Mouse (Mus musculus): ENCODE results near the gene Dgcr2. TPM values are rescaled to one million over a fixed set of nuclear protein-coding genes. Genes with fewer than 3 reads are reported as not detected.

Dgcr2 gene
- polyA plus RNA-seq, 1 experiment from 2014 or later = 75.3 TPM

- H3K4me2 ChIP-seq (ENCODE audit: low read length) = peak overlapping the region; percentile 77
- H3K27me3 ChIP-seq (replicated peaks; ENCODE audit: control insufficient read depth, insufficient read depth, low read length) = peaks cover 77% of the 10 kb centered on the region
- H3K4me1 ChIP-seq (ENCODE audit: control insufficient read depth, insufficient read depth, low read length) = peaks cover 16% of the 10 kb centered on the region
- 0 out of 2 replicates have a peak, but pooled peaks cover 3% of the 10 kb centered on the region for H3K36me3 ChIP-seq (ENCODE audit: control insufficient read depth, insufficient read depth, low read length)
- no peak overlapping the region for H3K27ac ChIP-seq (ENCODE audit: low read depth, low read length)
- ATAC-seq (no peak), DNase-seq (ENCODE audit: low spot score) (peak; percentile 28)
- WGBS = 3% methylated on average over 29 of the region's 29 CpGs
- H3K4me3 ChIP-seq (ENCODE audit: low read depth, low read length) = peak overlapping the region; percentile 45
- H3K9me3 ChIP-seq (replicated peaks; ENCODE audit: control insufficient read depth, low read length) = no peaks in the 10 kb centered on the region
- peak overlapping the region; percentile 65 for H3K9ac ChIP-seq (ENCODE audit: low read length)
These were observed 100.5 kb downstream of the Dgcr2 start for GRCm38 (mm10) chr16:17797812-17798311.

GRCm38 (mm10) chr16:17796971-17797811 is 101.2 kb downstream of the Dgcr2 start, which contains the start of gene Scarf2:
Scarf2 (plus strand) TSS chr16:17797282.
- peak within 1 kb of the TSS; percentile 65 for H3K9ac ChIP-seq (ENCODE audit: low read length)
- peak; percentile 23 for DNase-seq (ENCODE audit: low spot score)
- H3K27ac ChIP-seq (ENCODE audit: low read depth, low read length) = no peak within 1 kb of the TSS

DNA sequence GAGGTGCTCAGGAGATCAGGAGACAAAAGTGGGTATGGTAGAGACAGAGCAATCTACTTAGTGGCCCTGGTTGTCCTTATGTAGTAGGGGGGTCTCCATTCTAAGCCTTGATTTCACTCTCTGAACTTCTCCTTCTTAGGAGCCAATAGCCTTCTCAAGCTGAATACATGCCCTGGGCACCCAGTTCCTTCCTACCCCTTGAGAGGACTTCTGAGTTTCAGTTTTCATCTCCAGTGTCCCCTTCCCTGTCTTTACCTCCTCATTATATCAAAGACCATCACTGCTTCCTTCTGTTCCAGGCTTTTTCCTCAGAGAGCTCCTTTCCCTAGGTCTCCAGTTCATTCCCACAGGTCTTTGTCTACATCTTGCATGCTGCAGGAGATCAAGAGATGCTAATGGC is 101.8 kb downstream of the Dgcr2 start:
- peaks cover 10% of the 10 kb centered on the region for H3K4me1 ChIP-seq (ENCODE audit: control insufficient read depth, insufficient read depth, low read length)
- H3K27me3 ChIP-seq (replicated peaks; ENCODE audit: control insufficient read depth, insufficient read depth, low read length) = peaks cover 64% of the 10 kb centered on the region
- H3K27ac ChIP-seq (ENCODE audit: low read depth, low read length) = no peak overlapping the region
- peak overlapping the region; percentile 77 for H3K4me2 ChIP-seq (ENCODE audit: low read length)
- no peaks in the 10 kb centered on the region for H3K9me3 ChIP-seq (replicated peaks; ENCODE audit: control insufficient read depth, low read length)
- peak overlapping the region; percentile 45 for H3K4me3 ChIP-seq (ENCODE audit: low read depth, low read length)
- DNase-seq (ENCODE audit: low spot score) = no peak
- H3K9ac ChIP-seq (ENCODE audit: low read length) = peak overlapping the region; percentile 65
- ATAC-seq = no peak
- H3K36me3 ChIP-seq (ENCODE audit: control insufficient read depth, insufficient read depth, low read length) = peaks cover 11% of the 10 kb centered on the region; the same call in 1 of the 2 replicates

More at GRCm38 (mm10) chr16:17796971-17797811, 101.2 kb downstream of the Dgcr2 start, which contains the start of gene Scarf2:
- Histone ChIP-seq H3K4me2 (ENCODE audit: low read length) (peak within 1 kb of the TSS; percentile 77), H3K36me3 (ENCODE audit: control insufficient read depth, insufficient read depth, low read length) (peaks cover 9% of the 10 kb centered on the region; the same call in 1 of the 2 replicates), H3K4me1 (ENCODE audit: control insufficient read depth, insufficient read depth, low read length) (peaks cover 10% of the 10 kb centered on the region), H3K9me3 (replicated peaks; ENCODE audit: control insufficient read depth, low read length) (no peaks in the 10 kb centered on the region), H3K4me3 (ENCODE audit: low read depth, low read length) (peak within 1 kb of the TSS; percentile 45), H3K27me3 (replicated peaks; ENCODE audit: control insufficient read depth, insufficient read depth, low read length) (peaks cover 71% of the 10 kb centered on the region)
- ATAC-seq = peak; percentile 37; the same call in 1 of the 2 replicates
- WGBS = 1% methylated on average over 72 of the region's 81 CpGs

DNA sequence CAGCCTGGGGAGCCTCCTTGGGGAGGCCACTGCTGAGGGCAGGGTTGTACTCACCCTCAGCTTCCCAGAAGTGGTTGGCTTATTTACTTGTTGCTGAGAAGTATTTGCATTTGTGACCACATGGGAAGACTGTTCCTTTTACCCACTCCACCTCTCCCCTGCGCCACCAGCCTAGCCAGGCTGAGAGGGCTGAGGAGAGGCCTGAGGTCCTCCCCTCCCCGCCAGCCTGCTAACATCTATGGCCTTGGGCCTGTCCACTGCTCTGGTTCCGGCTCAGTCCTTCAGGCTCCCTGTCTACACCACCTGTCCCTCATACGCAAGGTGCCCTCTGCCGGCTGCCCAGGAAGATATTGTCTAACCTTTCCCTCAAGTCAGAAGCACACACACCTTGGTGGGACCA is 102.7 kb downstream of the Dgcr2 start:
- Histone ChIP-seq H3K4me3 (ENCODE audit: low read depth, low read length) (no peak overlapping the region), H3K4me2 (ENCODE audit: low read length) (no peak overlapping the region), H3K4me1 (ENCODE audit: control insufficient read depth, insufficient read depth, low read length) (peaks cover 10% of the 10 kb centered on the region), H3K36me3 (ENCODE audit: control insufficient read depth, insufficient read depth, low read length) (peaks cover 20% of the 10 kb centered on the region), H3K9ac (ENCODE audit: low read length) (no peak overlapping the region), H3K27ac (ENCODE audit: low read depth, low read length) (no peak overlapping the region), H3K9me3 (replicated peaks; ENCODE audit: control insufficient read depth, low read length) (no peaks in the 10 kb centered on the region), H3K27me3 (replicated peaks; ENCODE audit: control insufficient read depth, insufficient read depth, low read length) (peaks cover 55% of the 10 kb centered on the region)
- DNase-seq (ENCODE audit: low spot score) = no peak
- ATAC-seq = no peak
- WGBS = 59% methylated on average over 5 of the region's 5 CpGs

DNA sequence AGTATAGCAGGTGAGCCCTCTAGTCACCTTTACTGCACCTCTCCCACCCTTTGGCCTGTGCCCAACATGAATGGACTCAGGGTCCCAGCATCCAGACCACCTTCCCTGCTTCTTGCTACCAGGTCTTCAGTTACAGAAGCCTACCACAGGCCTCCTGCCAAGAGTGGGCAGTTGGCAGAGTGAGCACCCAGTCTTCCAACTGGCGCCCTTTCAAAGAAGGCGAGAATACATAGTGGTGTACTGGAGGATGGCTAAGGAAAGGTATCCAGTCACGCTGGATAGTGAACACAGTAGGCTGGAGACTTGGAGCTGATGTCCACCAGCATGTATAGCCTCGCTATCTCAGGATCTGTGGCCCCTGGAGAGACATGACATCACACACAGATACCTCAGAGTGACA is 104.3 kb downstream of the Dgcr2 start:
- WGBS = 84% methylated on average over 4 of the region's 4 CpGs
- no peak for DNase-seq (ENCODE audit: low spot score)
- no peak for ATAC-seq
- Histone ChIP-seq H3K4me1 (ENCODE audit: control insufficient read depth, insufficient read depth, low read length) (peaks cover 10% of the 10 kb centered on the region), H3K9me3 (replicated peaks; ENCODE audit: control insufficient read depth, low read length) (no peaks in the 10 kb centered on the region), H3K36me3 (ENCODE audit: control insufficient read depth, insufficient read depth, low read length) (peaks cover 32% of the 10 kb centered on the region), H3K27ac (ENCODE audit: low read depth, low read length) (no peak overlapping the region), H3K27me3 (replicated peaks; ENCODE audit: control insufficient read depth, insufficient read depth, low read length) (peaks cover 41% of the 10 kb centered on the region), H3K9ac (ENCODE audit: low read length) (no peak overlapping the region), H3K4me3 (ENCODE audit: low read depth, low read length) (no peak overlapping the region), H3K4me2 (ENCODE audit: low read length) (no peak overlapping the region)

DNA sequence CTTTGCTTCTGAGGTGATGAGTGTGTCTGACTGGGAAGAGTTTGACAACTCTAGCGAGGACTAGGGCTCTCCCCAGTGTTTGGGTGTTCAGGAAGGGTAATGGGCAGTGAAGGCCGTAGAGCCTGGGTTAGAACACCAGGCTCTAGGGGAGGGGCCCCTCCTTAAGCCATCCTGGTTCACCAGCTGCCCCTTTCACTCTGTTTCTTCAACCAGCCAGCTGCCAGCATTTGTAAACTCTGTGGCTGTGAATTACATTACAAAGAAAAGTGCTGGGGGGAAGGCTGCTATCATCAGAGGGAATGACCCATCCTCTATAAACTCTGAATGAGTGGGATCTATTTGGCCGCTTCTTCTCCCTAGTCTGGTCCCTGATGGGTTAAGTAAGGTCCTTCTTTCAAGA is 105.6 kb downstream of the Dgcr2 start:
- no peak overlapping the region for H3K27ac ChIP-seq (ENCODE audit: low read depth, low read length)
- no peak overlapping the region for H3K4me2 ChIP-seq (ENCODE audit: low read length)
- no peak for ATAC-seq
- peaks cover 2% of the 10 kb centered on the region; the same call in 1 of the 2 replicates for H3K4me1 ChIP-seq (ENCODE audit: control insufficient read depth, insufficient read depth, low read length)
- no peak for DNase-seq (ENCODE audit: low spot score)
- H3K9me3 ChIP-seq (replicated peaks; ENCODE audit: control insufficient read depth, low read length) = no peaks in the 10 kb centered on the region
- H3K36me3 ChIP-seq (ENCODE audit: control insufficient read depth, insufficient read depth, low read length) = peaks cover 38% of the 10 kb centered on the region
- WGBS = 62% methylated on average over 3 of the region's 3 CpGs
- peaks cover 28% of the 10 kb centered on the region for H3K27me3 ChIP-seq (replicated peaks; ENCODE audit: control insufficient read depth, insufficient read depth, low read length)
- no peak overlapping the region for H3K9ac ChIP-seq (ENCODE audit: low read length)
- H3K4me3 ChIP-seq (ENCODE audit: low read depth, low read length) = no peak overlapping the region

Other genes with a start within 250 kb of the Dgcr2 start
- 23.4 and 31.8 TPM in 2 replicates for gene Med15, start 165.7 kb downstream of the Dgcr2 start, polyA plus RNA-seq (2014; fragmentation: Nextera tagmentation; extraction: Ambion mirVana)
- gene Klhl22, start 138.9 kb downstream of the Dgcr2 start, polyA plus RNA-seq (2014; fragmentation: Nextera tagmentation; extraction: Ambion mirVana) = 68.2 and 71.9 TPM in 2 replicates
- 0.89 and 1.1 TPM in 2 replicates for gene Scarf2, start 101.3 kb downstream of the Dgcr2 start, polyA plus RNA-seq (2014; fragmentation: Nextera tagmentation; extraction: Ambion mirVana)
- 1.0 and 1.5 TPM in 2 replicates for gene B830017H08Rik, start 65.4 kb downstream of the Dgcr2 start, polyA plus RNA-seq (2014; fragmentation: Nextera tagmentation; extraction: Ambion mirVana)
- 4.0 and 5.0 TPM in 2 replicates for gene Car15, start 60.2 kb downstream of the Dgcr2 start, polyA plus RNA-seq (2014; fragmentation: Nextera tagmentation; extraction: Ambion mirVana)
- 0.26 and 0.38 TPM in 2 replicates for gene Gm20518, start 6.9 kb downstream of the Dgcr2 start, polyA plus RNA-seq (2014; fragmentation: Nextera tagmentation; extraction: Ambion mirVana)
- 0.06 TPM in 1 of 2 replicates, not detected in the other for gene Tssk1, start 4.3 kb downstream of the Dgcr2 start, polyA plus RNA-seq (2014; fragmentation: Nextera tagmentation; extraction: Ambion mirVana)
- gene Tssk2, start 75 bp upstream of the Dgcr2 start, polyA plus RNA-seq (2014; fragmentation: Nextera tagmentation; extraction: Ambion mirVana) = 0.13 and 0.41 TPM in 2 replicates
- gene Ess2, start 12.8 kb upstream of the Dgcr2 start, polyA plus RNA-seq (2014; fragmentation: Nextera tagmentation; extraction: Ambion mirVana) = 43.5 and 46.1 TPM in 2 replicates
- not detected in 2 replicates for gene Gsc2, start 16.5 kb upstream of the Dgcr2 start, polyA plus RNA-seq (2014; fragmentation: Nextera tagmentation; extraction: Ambion mirVana)
- gene Slc25a1, start 29.7 kb upstream of the Dgcr2 start, polyA plus RNA-seq (2014; fragmentation: Nextera tagmentation; extraction: Ambion mirVana) = 113 and 124 TPM in 2 replicates
- 0.32 TPM in 1 of 2 replicates, not detected in the other for gene Vpreb2, start 81.9 kb upstream of the Dgcr2 start, polyA plus RNA-seq (2014; fragmentation: Nextera tagmentation; extraction: Ambion mirVana)
- gene Dgcr6, start 154.3 kb upstream of the Dgcr2 start, polyA plus RNA-seq (2014; fragmentation: Nextera tagmentation; extraction: Ambion mirVana) = 164 and 179 TPM in 2 replicates
- gene Prodh, start 191.6 kb upstream of the Dgcr2 start, polyA plus RNA-seq (2014; fragmentation: Nextera tagmentation; extraction: Ambion mirVana) = 3.1 and 3.3 TPM in 2 replicates
- 11.0 and 15.8 TPM in 2 replicates for gene Rtn4r, start 229.1 kb upstream of the Dgcr2 start, polyA plus RNA-seq (2014; fragmentation: Nextera tagmentation; extraction: Ambion mirVana)